Mouse (Mus musculus) embryonic facial prominence, embryonic 10.5 days (tissue): ENCODE data around the gene Abcg4. TPM values are rescaled to one million over a fixed set of nuclear protein-coding genes. Genes with fewer than 3 reads are reported as not detected.
A peak's percentile ranks its signal among the peaks of the same experiment; 100 is the strongest.

Source experiments
- DNase-seq: peaks from one replicate; pipeline ENCODE4 v3.0.0-alpha.2; 2017; ENCODE audit warnings: low spot score
- H3K27ac ChIP-seq: fragments of 300-500 bp; sonication (generic); replicated peaks from 2 replicates; pipeline ENCODE4 v1.5.1; 2016; ENCODE audit warnings: mild to moderate bottlenecking
- H3K27me3 ChIP-seq: fragments of 300-500 bp; sonication (generic); replicated peaks from 2 replicates; pipeline ENCODE4 v1.6.1; 2016; ENCODE audit warnings: low read depth, mild to moderate bottlenecking; ENCODE audit not compliant: poor library complexity, severe bottlenecking
- H3K36me3 ChIP-seq: fragments of 300-500 bp; sonication (generic); replicated peaks from 2 replicates; pipeline ENCODE4 v1.6.1; 2016; ENCODE audit warnings: mild to moderate bottlenecking, moderate library complexity
- H3K4me1 ChIP-seq: fragments of 300-500 bp; sonication (generic); 2 replicates; pipeline ENCODE4 v1.6.1; 2016
- H3K4me3 ChIP-seq: fragments of 300-500 bp; sonication (generic); 2 replicates; pipeline ENCODE4 v1.5.1; 2016; ENCODE audit warnings: mild to moderate bottlenecking, moderate library complexity
- H3K9me3 ChIP-seq: fragments of 300-500 bp; sonication (generic); 2 replicates; pipeline ENCODE4 v1.6.1; 2016; ENCODE audit warnings: mild to moderate bottlenecking
- WGBS: fragments of 180-500 bp; shearing (Covaris S2); methylation state at CpG from one replicate; pipeline ENCODE4 v1.1.7; 2016; 5-methylcytosine and 5-hydroxymethylcytosine counted together
- polyA plus RNA-seq: library from polyadenylated mRNA; unstranded; fragments of >200 nt; fragmentation: Nextera tagmentation; extraction: Ambion mirVana; gene quantifications from 2 replicates; pipeline ENCODE4 v1.2.1, GENCODE M21; 2016

Abcg4 gene
- polyA plus RNA-seq, 1 experiment from 2014 or later: 2.6 TPM

- Histone ChIP-seq H3K4me3 (no peak overlapping the region), H3K27ac (no peak overlapping the region), H3K4me1 (peaks cover 14% of the 10 kb centered on the region), H3K27me3 (no peaks in the 10 kb centered on the region), H3K9me3 (no peaks in the 10 kb centered on the region), H3K36me3 (no peaks in the 10 kb centered on the region)
- 50% methylated on average over 5 of the region's 5 CpGs for WGBS
- no peak for DNase-seq
Measured at GRCm38 (mm10) chr9:44240911-44241310, 47.5 kb downstream of the Abcg4 start.

DNA sequence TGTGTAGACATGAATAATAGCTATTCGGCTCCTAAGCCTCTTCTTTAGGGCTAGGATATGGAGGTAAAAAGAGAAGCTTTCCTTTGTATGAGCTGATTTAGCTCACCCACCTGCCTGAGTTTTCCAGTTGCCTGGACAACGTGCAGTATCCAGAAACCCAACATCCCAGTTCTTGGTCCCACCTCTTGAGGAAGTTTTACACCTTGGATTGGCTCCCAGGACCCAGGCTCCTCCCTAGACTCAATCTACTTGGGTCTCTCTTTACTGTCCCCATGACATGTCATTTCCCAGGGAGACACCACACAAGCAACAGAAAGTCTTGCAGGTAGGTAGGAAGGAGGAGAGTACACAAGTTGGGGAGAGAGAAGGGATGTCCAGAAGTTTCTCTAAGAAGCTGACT lies 48.0 kb downstream of the Abcg4 start, which contains the start of gene Ccdc153:
Ccdc153 (plus strand) TSS at position 278 of the 400 bp plus-strand sequence.
- H3K4me1 ChIP-seq: peaks cover 14% of the 10 kb centered on the region
- 56% methylated on average over 2 of the region's 2 CpGs for WGBS
- H3K9me3 ChIP-seq: no peaks in the 10 kb centered on the region
- no peaks in the 10 kb centered on the region for H3K27me3 ChIP-seq
- H3K4me3 ChIP-seq: no peak within 1 kb of the TSS
- no peaks in the 10 kb centered on the region for H3K36me3 ChIP-seq
- no peak within 1 kb of the TSS for H3K27ac ChIP-seq
- no peak for DNase-seq

GRCm38 (mm10) chr9:44239447-44239846 lies 49.0 kb downstream of the Abcg4 start:
- Histone ChIP-seq H3K27me3 (no peaks in the 10 kb centered on the region), H3K4me1 (peaks cover 19% of the 10 kb centered on the region), H3K27ac (no peak overlapping the region), H3K36me3 (no peaks in the 10 kb centered on the region), H3K4me3 (no peak overlapping the region), H3K9me3 (no peaks in the 10 kb centered on the region)
- 13% methylated on average over 5 of the region's 5 CpGs for WGBS
- peak; percentile 69 for DNase-seq

- H3K4me3 ChIP-seq: no peak overlapping the region
- peaks cover 23% of the 10 kb centered on the region for H3K4me1 ChIP-seq
- no peaks in the 10 kb centered on the region for H3K9me3 ChIP-seq
- DNase-seq: no peak
- H3K27ac ChIP-seq: no peak overlapping the region
- H3K27me3 ChIP-seq: no peaks in the 10 kb centered on the region
- WGBS: 82% methylated on average over 17 of the region's 17 CpGs
- H3K36me3 ChIP-seq: no peaks in the 10 kb centered on the region
Measured at GRCm38 (mm10) chr9:44238501-44239190, 49.8 kb downstream of the Abcg4 start.

GRCm38 (mm10) chr9:44237128-44237527 lies 51.3 kb downstream of the Abcg4 start:
- no peaks in the 10 kb centered on the region for H3K36me3 ChIP-seq
- DNase-seq: no peak
- no peaks in the 10 kb centered on the region for H3K9me3 ChIP-seq
- peaks cover 30% of the 10 kb centered on the region for H3K4me1 ChIP-seq
- H3K27ac ChIP-seq: no peak overlapping the region; the same call in 1 of the 2 replicates
- no peaks in the 10 kb centered on the region for H3K27me3 ChIP-seq
- 64% methylated on average over 4 of the region's 4 CpGs for WGBS
- H3K4me3 ChIP-seq: no peak overlapping the region

- Histone ChIP-seq H3K27ac (peak overlapping the region; percentile 30; the same call in 1 of the 2 replicates), H3K27me3 (no peaks in the 10 kb centered on the region), H3K9me3 (no peaks in the 10 kb centered on the region), H3K4me3 (no peak overlapping the region), H3K4me1 (peaks cover 36% of the 10 kb centered on the region), H3K36me3 (no peaks in the 10 kb centered on the region)
- WGBS: 47% methylated on average over 4 of the region's 4 CpGs
- DNase-seq: no peak
Measured at GRCm38 (mm10) chr9:44236601-44237000, 51.8 kb downstream of the Abcg4 start.

GRCm38 (mm10) chr9:44234479-44235427 lies 53.7 kb downstream of the Abcg4 start:
- DNase-seq: peak; percentile 44
- H3K9me3 ChIP-seq: no peaks in the 10 kb centered on the region
- H3K27ac ChIP-seq: peak overlapping the region; percentile 97

GRCm38 (mm10) chr9:44233802-44234478 lies 54.5 kb downstream of the Abcg4 start, which contains the start of gene Cbl:
Cbl (minus strand) TSS chr9:44234049.
- peaks cover 40% of the 10 kb centered on the region for H3K4me1 ChIP-seq
- no peaks in the 10 kb centered on the region for H3K9me3 ChIP-seq
- H3K27ac ChIP-seq: peak within 1 kb of the TSS; percentile 97
- peak; percentile 99 for DNase-seq
- H3K27me3 ChIP-seq: no peaks in the 10 kb centered on the region
- peak within 1 kb of the TSS; percentile 93 for H3K4me3 ChIP-seq
- under 1% methylated on average over 76 of the region's 76 CpGs for WGBS
- no peaks in the 10 kb centered on the region; the same call in 1 of the 2 replicates for H3K36me3 ChIP-seq

More at GRCm38 (mm10) chr9:44234479-44235427, 53.7 kb downstream of the Abcg4 start:
- 28% methylated on average over 19 of the region's 19 CpGs for WGBS
- Histone ChIP-seq H3K27me3 (no peaks in the 10 kb centered on the region), H3K36me3 (no peaks in the 10 kb centered on the region), H3K4me1 (peaks cover 40% of the 10 kb centered on the region), H3K4me3 (peak overlapping the region; percentile 93)

DNA sequence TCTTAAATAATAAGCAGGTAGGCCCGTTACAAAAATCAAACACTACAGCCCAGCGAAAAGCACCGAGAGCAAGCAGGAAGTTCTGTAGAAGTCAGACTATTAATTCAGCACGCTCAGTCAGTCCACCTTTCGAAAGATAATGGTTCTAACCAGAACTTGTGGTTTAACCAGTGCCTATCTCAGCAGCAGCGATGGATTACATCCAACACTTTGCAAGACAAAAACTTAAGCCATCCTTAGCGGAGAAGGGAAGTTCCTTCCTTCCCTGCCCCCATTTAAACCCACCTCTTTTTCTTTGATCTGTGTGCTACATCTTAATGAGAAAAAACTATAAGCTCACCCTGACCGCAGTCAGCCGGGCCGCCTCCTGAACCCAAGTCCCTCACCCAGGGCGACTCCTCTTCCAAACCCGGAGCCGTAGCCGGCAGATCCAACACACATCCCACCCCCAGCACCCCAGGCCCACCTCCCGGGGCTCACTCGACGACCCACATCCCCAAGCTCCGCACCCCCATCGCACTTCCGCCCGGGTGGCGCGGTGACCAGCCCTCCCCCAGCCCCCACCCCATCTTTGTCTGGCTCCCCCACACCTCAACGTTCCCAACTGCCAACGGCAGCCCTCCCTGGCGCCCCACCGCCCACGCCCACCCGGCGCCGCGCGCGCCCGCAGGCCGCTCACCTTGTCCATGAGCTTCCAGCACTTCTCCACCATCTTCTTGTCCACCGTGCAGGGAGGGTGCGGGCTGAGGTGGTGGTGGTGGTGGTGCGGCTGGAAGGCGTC lies 55.2 kb downstream of the Abcg4 start:
- H3K27me3 ChIP-seq: no peaks in the 10 kb centered on the region
- H3K4me1 ChIP-seq: peaks cover 40% of the 10 kb centered on the region
- peak overlapping the region; percentile 97 for H3K27ac ChIP-seq
- DNase-seq: no peak
- WGBS: under 1% methylated on average over 40 of the region's 40 CpGs
- H3K9me3 ChIP-seq: no peaks in the 10 kb centered on the region
- peaks cover 2% of the 10 kb centered on the region for H3K36me3 ChIP-seq
- H3K4me3 ChIP-seq: peak overlapping the region; percentile 93

DNA sequence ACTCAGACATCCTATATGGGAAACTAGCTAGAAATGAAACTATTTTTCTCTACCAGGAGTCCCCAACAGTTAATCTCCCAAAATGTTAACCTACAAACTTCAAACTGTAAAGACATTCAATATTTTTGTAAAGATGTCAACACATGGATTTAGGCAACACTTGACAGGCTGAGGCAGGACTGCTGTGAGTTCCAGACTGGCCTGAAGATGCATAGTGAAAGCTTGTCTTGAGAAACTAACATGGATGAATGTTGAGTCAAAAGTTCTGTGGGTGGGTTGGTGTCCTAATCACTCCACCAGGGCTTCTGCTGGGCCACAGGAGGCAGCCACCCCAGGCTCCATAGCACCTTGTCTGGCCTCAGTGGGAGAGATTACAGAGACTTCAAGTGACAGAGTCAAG lies 56.8 kb downstream of the Abcg4 start:
- Histone ChIP-seq H3K27me3 (no peaks in the 10 kb centered on the region), H3K4me3 (peak overlapping the region; percentile 93), H3K4me1 (peaks cover 33% of the 10 kb centered on the region), H3K27ac (no peak overlapping the region), H3K36me3 (peaks cover 17% of the 10 kb centered on the region), H3K9me3 (no peaks in the 10 kb centered on the region)
- DNase-seq: no peak

GRCm38 (mm10) chr9:44225993-44226392 lies 62.4 kb downstream of the Abcg4 start:
- H3K9me3 ChIP-seq: no peaks in the 10 kb centered on the region
- 79% methylated on average over 6 of the region's 6 CpGs for WGBS
- DNase-seq: no peak
- no peaks in the 10 kb centered on the region for H3K27me3 ChIP-seq
- no peak overlapping the region for H3K4me3 ChIP-seq
- H3K4me1 ChIP-seq: peaks cover 4% of the 10 kb centered on the region
- H3K36me3 ChIP-seq: peaks cover 31% of the 10 kb centered on the region
- no peak overlapping the region for H3K27ac ChIP-seq
